Mouse (Mus musculus) G1E-ER4 (cell line): Measurements from ENCODE around the gene Gm10409. TPM values are rescaled to one million over a fixed set of nuclear protein-coding genes. Genes with fewer than 3 reads are reported as not detected.
"Not testable (repeated sequence)": the region's sequence is repeated elsewhere in the genome, so short reads cannot be mapped to it uniquely, and the experiment has no call there.

ENCODE experiments used
- GATA1 ChIP-seq: IDR thresholded peaks from one replicate; pipeline ENCODE4 v1.8.0; 2012; ENCODE audit warnings: low read length, inconsistent platforms
- polyA plus RNA-seq: library from polyadenylated mRNA; stranded (reverse); fragments of >175 nt; gene quantifications from 2 replicates; pipeline ENCODE4 v1.2.3, GENCODE M21; 2012

The Gm10409 gene
- not detected in 2 replicates for polyA plus RNA-seq

GRCm38 (mm10) chr14:3412314-3412713 lies at the start of gene Gm10409:
TSS of gene Gm10409 (plus strand) at chr14:3412614.
- TF ChIP-seq GATA1: not testable (repeated sequence)

GRCm38 (mm10) chr14:3394793-3395192 lies 17.6 kb upstream of the Gm10409 start, which contains the start of gene Gm10413:
TSS of gene Gm10413 (plus strand) at chr14:3395093.
- not testable (repeated sequence) for TF ChIP-seq GATA1

GRCm38 (mm10) chr14:3427803-3428202 lies 15.4 kb downstream of the Gm10409 start, which contains the start of gene Gm3005:
TSS of gene Gm3005 (plus strand) at chr14:3428103.
- not testable (repeated sequence) for TF ChIP-seq GATA1

GRCm38 (mm10) chr14:3449079-3449478 lies 36.7 kb downstream of the Gm10409 start, which contains the start of gene Gm10408:
TSS of gene Gm10408 (plus strand) at chr14:3449379.
- TF ChIP-seq GATA1: not testable (repeated sequence)

Other genes with a start within 250 kb of the Gm10409 start
- gene Gm5795, start 224.4 kb upstream of the Gm10409 start, polyA plus RNA-seq: not detected in 2 replicates
- gene D830030K20Rik, start 204.1 kb upstream of the Gm10409 start, polyA plus RNA-seq: not detected in 2 replicates
- not detected in 2 replicates for gene Gm2956, start 80.0 kb upstream of the Gm10409 start, polyA plus RNA-seq
- not detected in 2 replicates for gene Gm10413, start 17.5 kb upstream of the Gm10409 start, polyA plus RNA-seq
- not detected in 2 replicates for gene Gm3005, start 15.5 kb downstream of the Gm10409 start, polyA plus RNA-seq
- gene Gm10408, start 36.8 kb downstream of the Gm10409 start, polyA plus RNA-seq: not detected in 2 replicates
- gene Gm3012, start 221.9 kb downstream of the Gm10409 start, polyA plus RNA-seq: not detected in 2 replicates
- not detected in 2 replicates for gene Gm3020, start 239.4 kb downstream of the Gm10409 start, polyA plus RNA-seq